In the genomic region with DNA sequence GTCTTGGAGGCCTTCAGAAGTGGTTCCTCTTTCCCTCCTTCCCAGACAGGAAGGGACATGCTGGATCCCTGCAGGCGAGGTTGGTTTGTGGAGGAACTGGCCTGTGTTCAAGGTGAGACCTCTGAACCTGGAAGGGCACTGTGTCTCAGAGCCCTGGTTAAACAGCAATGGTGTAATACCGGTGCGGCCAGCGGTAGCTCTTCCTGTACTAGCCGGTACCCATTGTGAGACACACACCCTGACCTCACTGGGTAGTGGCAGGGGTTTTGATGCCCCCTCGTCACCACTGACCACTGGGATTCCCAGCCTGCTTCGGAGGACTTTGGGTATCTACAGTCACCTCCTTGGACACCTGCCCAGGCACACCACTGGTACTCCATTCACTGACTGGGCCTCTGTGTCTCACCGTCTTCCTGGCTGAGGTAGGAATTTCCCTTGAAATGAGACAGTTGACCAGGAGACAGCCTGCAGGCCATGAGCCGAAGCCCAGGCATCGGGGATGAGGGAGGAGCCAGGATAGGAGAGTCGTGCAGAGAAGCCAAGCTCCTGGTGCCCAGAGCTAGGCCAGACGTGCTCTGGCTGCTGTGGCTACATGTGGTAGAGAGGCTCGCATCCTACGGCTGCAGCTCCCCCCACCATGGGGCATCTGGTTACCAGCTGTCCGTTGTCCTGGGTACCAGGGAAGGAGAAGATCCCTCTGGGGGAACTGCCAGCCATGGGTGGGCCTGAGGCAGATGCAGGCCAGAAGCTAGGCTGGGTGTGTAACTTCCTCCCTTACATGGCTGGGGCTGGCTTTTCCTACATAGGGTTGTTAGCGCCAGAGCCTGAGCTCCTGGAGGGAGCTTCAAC, we compare ENCODE assay signal across 12 mouse cellular contexts. TPM values are rescaled to one million over a fixed set of nuclear protein-coding genes. Genes with fewer than 3 reads are reported as not detected.
DNase-seq lines count a peak whose midpoint lies in the region; ATAC-seq and TF ChIP-seq lines count a peak whose summit lies in the region.
"Had no signal": no experiment of that assay in that cellular context is flagged by ENCODE, and none has a peak within 500 bp of the region (broad histone marks: within the 10 kb centered on the region; RNA-seq: fewer than 3 reads in every experiment).

No protein-coding gene starts in this region.

- intact Hi-C loops in gastrocnemius, postnatal 14 days (cut with DNase I; ENCODE audit: low total_unique reads), result no loop called here

- H3K9me3 ChIP-seq in kidney, postnatal 0 days (replicated peaks; ENCODE audit: low read length), result no peaks in the 10 kb centered on the region
- no peaks in the 10 kb centered on the region for H3K9me3 ChIP-seq in limb, embryonic 13.5 days
- H3K9me3 ChIP-seq: hindbrain, embryonic 12.5 days had no signal

- DNase-seq in gastrocnemius, postnatal 14 days, result peak; percentile 24
- no peak for DNase-seq in gastrocnemius, adult 18-20 months (ENCODE audit: low spot score)
- no peak for DNase-seq in kidney, postnatal 0 days (ENCODE audit: low spot score)
- DNase-seq in kidney, postnatal 4 days, result no peak
- no peak for DNase-seq in lung, adult 2 months
- DNase-seq: left cerebral cortex, postnatal 4 days; retina, postnatal 1 day had no signal

- no peak overlapping the region for H3K9ac ChIP-seq in kidney, postnatal 0 days (ENCODE audit: low read depth, low read length)
- peak overlapping the region; percentile 31; the same call in 1 of the 2 replicates for H3K9ac ChIP-seq in limb, embryonic 13.5 days
- H3K9ac ChIP-seq: hindbrain, embryonic 12.5 days had no signal

- peaks cover 18% of the 10 kb centered on the region; the same call in 1 of the 2 replicates for H3K4me1 ChIP-seq in kidney, postnatal 0 days (replicated peaks; ENCODE audit: insufficient read depth, low read length)
- H3K4me1 ChIP-seq in brown adipose tissue, adult 24 weeks (ENCODE audit: control insufficient read depth, insufficient read depth, insufficient read length, low read length), result peaks cover 59% of the 10 kb centered on the region
- H3K4me1 ChIP-seq in limb, embryonic 13.5 days, result peaks cover 78% of the 10 kb centered on the region
- peaks cover 3% of the 10 kb centered on the region; the same call in 1 of the 2 replicates for H3K4me1 ChIP-seq in lung, adult 2 months (ENCODE audit: control insufficient read depth, insufficient read depth, low read length)

- ATAC-seq in kidney, postnatal 0 days (replicated peaks; ENCODE audit: low FRiP score, low read depth), result no peak
- no peak for ATAC-seq in limb, embryonic 13.5 days (ENCODE audit: low FRiP score, low read depth)

- H3K27me3 ChIP-seq in kidney, postnatal 0 days (ENCODE audit: insufficient read depth, low read length), result no peaks in the 10 kb centered on the region
- no peaks in the 10 kb centered on the region for H3K27me3 ChIP-seq in limb, embryonic 13.5 days

- no peak for TF ChIP-seq POLR2A in lung, adult 2 months (IDR thresholded peaks at IDR 0.05; ENCODE audit: borderline replicate concordance, extremely low read depth, low read depth, low read length)

- H3K27ac ChIP-seq in kidney, postnatal 0 days, result 0 out of 2 replicates have a peak overlapping the region, but pooled peaks have one; percentile 61
- H3K27ac ChIP-seq in brown adipose tissue, adult 24 weeks (replicated peaks; ENCODE audit: low read depth, low read length), result peak overlapping the region; percentile 81
- H3K27ac ChIP-seq in limb, embryonic 13.5 days, result no peak overlapping the region
- H3K27ac ChIP-seq: hindbrain, embryonic 12.5 days; layer of hippocampus, adult 2 months had no signal

- H3K36me3 ChIP-seq in kidney, postnatal 0 days (ENCODE audit: insufficient read depth, low read length), result no peaks in the 10 kb centered on the region
- no peaks in the 10 kb centered on the region for H3K36me3 ChIP-seq in limb, embryonic 13.5 days
- H3K36me3 ChIP-seq: hindbrain, embryonic 12.5 days had no signal

- no peak overlapping the region for H3K4me2 ChIP-seq in kidney, postnatal 0 days (ENCODE audit: low read length)
- no peak overlapping the region for H3K4me2 ChIP-seq in limb, embryonic 13.5 days (replicated peaks)
- H3K4me2 ChIP-seq: hindbrain, embryonic 12.5 days had no signal

- TF ChIP-seq CTCF in kidney, postnatal 0 days (IDR thresholded peaks at IDR 0.05; ENCODE audit: low read depth), result no peak
- TF ChIP-seq CTCF in lung, adult 2 months (IDR thresholded peaks at IDR 0.05; ENCODE audit: insufficient read depth, low read length), result no peak

- H3K4me3 ChIP-seq in kidney, postnatal 0 days (replicated peaks; ENCODE audit: low read depth, low read length), result no peak overlapping the region
- no peak overlapping the region for H3K4me3 ChIP-seq in brown adipose tissue, adult 24 weeks (ENCODE audit: insufficient read depth, low read depth, low read length)
- H3K4me3 ChIP-seq in limb, embryonic 13.5 days, result no peak overlapping the region
- H3K4me3 ChIP-seq in lung, adult 2 months (replicated peaks; ENCODE audit: extremely low read depth, low read depth, low read length), result no peak overlapping the region
- H3K4me3 ChIP-seq: hindbrain, embryonic 12.5 days; layer of hippocampus, adult 2 months had no signal

- 80% methylated on average over 16 of the region's 16 CpGs for WGBS in kidney, postnatal 0 days
- WGBS in limb, embryonic 13.5 days, result 57% methylated on average over 16 of the region's 16 CpGs
- 77% methylated on average over 16 of the region's 16 CpGs for WGBS in lung, adult 2 months

RNA-seq across cellular contexts. Expression of a gene that starts 3.3 kb away (rescaled TPM):
- total RNA-seq in gastrocnemius, postnatal 14 days (2021), result 10 to 100 TPM; 26.4 to 30.2 TPM
- 1 to 10 TPM; 6.6 to 6.9 TPM for total RNA-seq in gastrocnemius, adult 18-20 months (2021)
- polyA plus RNA-seq in kidney, postnatal 0 days (2015; fragmentation: Nextera tagmentation; extraction: Ambion mirVana), result 13.0 and 15.0 TPM in 2 replicates
- polyA plus RNA-seq in brown adipose tissue, adult 24 weeks (2012; ENCODE audit: insufficient read depth, insufficient read length, missing spikeins), result 9.1 and 14.7 TPM in 2 replicates
- 6.6 TPM in 2 replicates for polyA plus RNA-seq in limb, embryonic 13.5 days (2015; fragmentation: Nextera tagmentation; extraction: Ambion mirVana)
- 17.9 and 21.8 TPM in 2 replicates for polyA plus RNA-seq in lung, adult 2 months (2012; rRNA removed)
- total RNA-seq: monocyte, adult 5-6 weeks had no signal

RNA-seq across cellular contexts. Expression of a gene that starts 12.4 kb away (rescaled TPM):
- total RNA-seq in gastrocnemius, postnatal 14 days (2021), result 10 to 100 TPM; 11.0 to 11.7 TPM
- 10 to 100 TPM; 10.7 to 11.9 TPM for total RNA-seq in gastrocnemius, adult 18-20 months (2021)
- 25.7 and 25.8 TPM in 2 replicates for polyA plus RNA-seq in kidney, postnatal 0 days (2015; fragmentation: Nextera tagmentation; extraction: Ambion mirVana)
- 11.4 and 12.1 TPM in 2 replicates for polyA plus RNA-seq in brown adipose tissue, adult 24 weeks (2012; ENCODE audit: insufficient read depth, insufficient read length, missing spikeins)
- 31.1 and 32.1 TPM in 2 replicates for polyA plus RNA-seq in limb, embryonic 13.5 days (2015; fragmentation: Nextera tagmentation; extraction: Ambion mirVana)
- polyA plus RNA-seq in lung, adult 2 months (2012; rRNA removed), result 55.9 and 61.9 TPM in 2 replicates

RNA-seq across cellular contexts. Expression of a gene that starts 29.4 kb away (rescaled TPM):
- total RNA-seq in gastrocnemius, postnatal 14 days (2021), result 10 to 100 TPM; 11.0 to 11.9 TPM
- 10 to 100 TPM; 15.8 to 17.1 TPM for total RNA-seq in gastrocnemius, adult 18-20 months (2021)
- polyA plus RNA-seq in kidney, postnatal 0 days (2015; fragmentation: Nextera tagmentation; extraction: Ambion mirVana), result 68.8 and 80.3 TPM in 2 replicates
- polyA plus RNA-seq in brown adipose tissue, adult 24 weeks (2012; ENCODE audit: insufficient read depth, insufficient read length, missing spikeins), result 86.8 and 88.8 TPM in 2 replicates
- polyA plus RNA-seq in limb, embryonic 13.5 days (2015; fragmentation: Nextera tagmentation; extraction: Ambion mirVana), result 7.3 TPM in 2 replicates
- 259 and 311 TPM in 2 replicates for polyA plus RNA-seq in lung, adult 2 months (2012; rRNA removed)

RNA-seq across cellular contexts. Expression of a gene that starts 45.3 kb away (rescaled TPM):
- 10 to 100 TPM; 13.1 to 13.5 TPM for total RNA-seq in gastrocnemius, postnatal 14 days (2021)
- 1 to 10 TPM; 3.5 to 4.1 TPM for total RNA-seq in gastrocnemius, adult 18-20 months (2021)
- 5.3 and 5.8 TPM in 2 replicates for polyA plus RNA-seq in kidney, postnatal 0 days (2015; fragmentation: Nextera tagmentation; extraction: Ambion mirVana)
- 4.1 and 8.7 TPM in 2 replicates for polyA plus RNA-seq in brown adipose tissue, adult 24 weeks (2012; ENCODE audit: insufficient read depth, insufficient read length, missing spikeins)
- 4.9 and 5.5 TPM in 2 replicates for polyA plus RNA-seq in limb, embryonic 13.5 days (2015; fragmentation: Nextera tagmentation; extraction: Ambion mirVana)
- 12.9 and 17.0 TPM in 2 replicates for polyA plus RNA-seq in lung, adult 2 months (2012; rRNA removed)
